Mouse (Mus musculus): ENCODE data around the gene Tdrd6. TPM values are rescaled to one million over a fixed set of nuclear protein-coding genes. Genes with fewer than 3 reads are reported as not detected.

Tdrd6 gene
- polyA plus RNA-seq, 1 experiment = not detected

GRCm38 (mm10) chr17:43622076-43622475, 8.0 kb downstream of the Tdrd6 start:
- H3K36me3 ChIP-seq (replicated peaks; ENCODE audit: low read length) = no peaks in the 10 kb centered on the region
- peaks cover 25% of the 10 kb centered on the region for H3K9me3 ChIP-seq
- no peak overlapping the region for H3K4me3 ChIP-seq (replicated peaks)
- H3K4me1 ChIP-seq = no peaks in the 10 kb centered on the region
- TF ChIP-seq FLI1 (IDR thresholded peaks at IDR 0.05; ENCODE audit: low read length) (no peak), GATA1 (IDR thresholded peaks at IDR 0.05; ENCODE audit: borderline replicate concordance, low read length) (no peak)
- no peaks in the 10 kb centered on the region for H3K27me3 ChIP-seq (replicated peaks)

GRCm38 (mm10) chr17:43619156-43619555, 10.9 kb downstream of the Tdrd6 start:
- Histone ChIP-seq H3K27me3 (replicated peaks) (no peaks in the 10 kb centered on the region), H3K9me3 (peaks cover 5% of the 10 kb centered on the region; the same call in 1 of the 2 replicates), H3K4me1 (no peaks in the 10 kb centered on the region), H3K4me3 (replicated peaks) (no peak overlapping the region), H3K36me3 (replicated peaks; ENCODE audit: low read length) (no peaks in the 10 kb centered on the region)
- TF ChIP-seq FLI1 (IDR thresholded peaks at IDR 0.05; ENCODE audit: low read length) (no peak), GATA1 (IDR thresholded peaks at IDR 0.05; ENCODE audit: borderline replicate concordance, low read length) (no peak)

DNA sequence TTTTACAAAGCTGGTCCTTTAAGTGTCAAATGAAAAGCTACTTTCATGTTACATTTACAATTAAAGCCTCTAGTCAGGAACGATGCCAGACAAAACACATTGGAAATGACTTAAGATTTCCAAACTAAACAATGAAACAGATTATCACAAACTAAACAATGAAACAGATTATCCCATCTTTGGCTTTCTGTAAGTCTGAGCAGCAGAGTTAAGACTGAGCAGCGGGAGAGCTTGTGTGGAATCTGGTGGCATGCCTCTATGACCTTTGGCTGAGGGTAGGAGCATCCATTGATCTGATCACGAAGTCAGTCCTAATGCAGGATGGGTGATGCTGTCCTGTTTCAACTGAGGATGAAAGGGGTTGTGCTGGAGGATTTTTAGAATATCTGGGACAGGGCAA, 17.9 kb downstream of the Tdrd6 start:
- Histone ChIP-seq H3K4me1 (no peaks in the 10 kb centered on the region), H3K9me3 (no peaks in the 10 kb centered on the region), H3K27me3 (replicated peaks) (peaks cover 3% of the 10 kb centered on the region), H3K36me3 (replicated peaks; ENCODE audit: low read length) (no peaks in the 10 kb centered on the region), H3K4me3 (replicated peaks) (no peak overlapping the region)
- TF ChIP-seq GATA1 (IDR thresholded peaks at IDR 0.05; ENCODE audit: borderline replicate concordance, low read length) (no peak), FLI1 (IDR thresholded peaks at IDR 0.05; ENCODE audit: low read length) (no peak)

- Histone ChIP-seq H3K36me3 (replicated peaks; ENCODE audit: low read length) (no peaks in the 10 kb centered on the region), H3K4me3 (replicated peaks) (no peak overlapping the region), H3K27me3 (replicated peaks) (peaks cover 3% of the 10 kb centered on the region), H3K9me3 (no peaks in the 10 kb centered on the region), H3K4me1 (no peaks in the 10 kb centered on the region)
- no peak for TF ChIP-seq GATA1 (IDR thresholded peaks at IDR 0.05; ENCODE audit: borderline replicate concordance, low read length)
- TF ChIP-seq FLI1 (IDR thresholded peaks at IDR 0.05; ENCODE audit: low read length) = no peak
Measured at GRCm38 (mm10) chr17:43611586-43611985, 18.5 kb downstream of the Tdrd6 start.

GRCm38 (mm10) chr17:43606704-43607103, 23.4 kb downstream of the Tdrd6 start:
- TF ChIP-seq GATA1 (IDR thresholded peaks at IDR 0.05; ENCODE audit: borderline replicate concordance, low read length) (no peak), FLI1 (IDR thresholded peaks at IDR 0.05; ENCODE audit: low read length) (no peak)
- Histone ChIP-seq H3K9me3 (no peaks in the 10 kb centered on the region), H3K4me1 (no peaks in the 10 kb centered on the region), H3K4me3 (replicated peaks) (no peak overlapping the region), H3K36me3 (replicated peaks; ENCODE audit: low read length) (no peaks in the 10 kb centered on the region), H3K27me3 (replicated peaks) (peaks cover 3% of the 10 kb centered on the region)

DNA sequence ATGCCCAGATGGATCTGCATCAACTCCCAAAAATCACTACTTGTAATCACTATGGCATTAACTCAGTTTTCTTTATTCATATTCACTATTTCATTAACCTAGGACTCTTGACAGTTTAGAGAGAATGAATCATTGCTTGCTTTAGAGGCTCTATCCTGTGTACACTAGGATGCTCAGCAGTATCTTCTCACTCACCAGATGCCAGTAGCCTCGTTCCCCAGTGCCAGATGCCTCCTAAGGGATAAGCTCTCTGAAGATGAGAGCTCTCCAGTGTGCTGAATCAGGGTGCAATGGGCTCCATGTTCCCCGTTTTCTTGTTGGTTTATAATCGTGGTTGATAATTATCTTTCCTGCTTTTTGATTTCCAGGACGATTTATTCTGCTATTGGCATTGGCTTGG, 31.4 kb downstream of the Tdrd6 start:
- TF ChIP-seq GATA1 (IDR thresholded peaks at IDR 0.05; ENCODE audit: borderline replicate concordance, low read length) (no peak), FLI1 (IDR thresholded peaks at IDR 0.05; ENCODE audit: low read length) (no peak)
- H3K4me3 ChIP-seq (replicated peaks) = no peak overlapping the region
- no peaks in the 10 kb centered on the region for H3K27me3 ChIP-seq (replicated peaks)
- H3K4me1 ChIP-seq = no peaks in the 10 kb centered on the region
- H3K36me3 ChIP-seq (replicated peaks; ENCODE audit: low read length) = no peaks in the 10 kb centered on the region
- peaks cover 12% of the 10 kb centered on the region for H3K9me3 ChIP-seq

DNA sequence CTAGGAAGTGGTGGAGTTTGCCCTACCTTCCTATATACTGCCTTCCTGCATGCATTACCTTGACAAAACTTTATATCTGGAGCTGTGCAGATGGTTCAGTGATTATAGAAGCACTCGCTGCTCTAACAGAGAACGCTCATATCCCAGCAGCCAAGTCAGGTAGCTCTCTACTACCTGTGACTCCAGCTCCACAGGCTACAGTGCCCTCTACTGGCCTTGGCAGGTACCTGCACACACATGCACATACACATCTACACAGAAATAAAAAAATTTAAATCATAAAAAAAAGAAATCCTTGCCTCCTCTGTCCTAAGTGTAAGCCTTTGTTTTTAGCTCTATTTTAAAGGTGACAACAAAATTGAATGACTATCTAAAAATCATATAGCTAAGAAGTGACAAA, 32.4 kb downstream of the Tdrd6 start:
- H3K9me3 ChIP-seq = peaks cover 12% of the 10 kb centered on the region
- no peaks in the 10 kb centered on the region for H3K27me3 ChIP-seq (replicated peaks)
- H3K36me3 ChIP-seq (replicated peaks; ENCODE audit: low read length) = no peaks in the 10 kb centered on the region
- no peaks in the 10 kb centered on the region for H3K4me1 ChIP-seq
- H3K4me3 ChIP-seq (replicated peaks) = no peak overlapping the region
- TF ChIP-seq FLI1 (IDR thresholded peaks at IDR 0.05; ENCODE audit: low read length) (no peak), GATA1 (IDR thresholded peaks at IDR 0.05; ENCODE audit: borderline replicate concordance, low read length) (no peak)

DNA sequence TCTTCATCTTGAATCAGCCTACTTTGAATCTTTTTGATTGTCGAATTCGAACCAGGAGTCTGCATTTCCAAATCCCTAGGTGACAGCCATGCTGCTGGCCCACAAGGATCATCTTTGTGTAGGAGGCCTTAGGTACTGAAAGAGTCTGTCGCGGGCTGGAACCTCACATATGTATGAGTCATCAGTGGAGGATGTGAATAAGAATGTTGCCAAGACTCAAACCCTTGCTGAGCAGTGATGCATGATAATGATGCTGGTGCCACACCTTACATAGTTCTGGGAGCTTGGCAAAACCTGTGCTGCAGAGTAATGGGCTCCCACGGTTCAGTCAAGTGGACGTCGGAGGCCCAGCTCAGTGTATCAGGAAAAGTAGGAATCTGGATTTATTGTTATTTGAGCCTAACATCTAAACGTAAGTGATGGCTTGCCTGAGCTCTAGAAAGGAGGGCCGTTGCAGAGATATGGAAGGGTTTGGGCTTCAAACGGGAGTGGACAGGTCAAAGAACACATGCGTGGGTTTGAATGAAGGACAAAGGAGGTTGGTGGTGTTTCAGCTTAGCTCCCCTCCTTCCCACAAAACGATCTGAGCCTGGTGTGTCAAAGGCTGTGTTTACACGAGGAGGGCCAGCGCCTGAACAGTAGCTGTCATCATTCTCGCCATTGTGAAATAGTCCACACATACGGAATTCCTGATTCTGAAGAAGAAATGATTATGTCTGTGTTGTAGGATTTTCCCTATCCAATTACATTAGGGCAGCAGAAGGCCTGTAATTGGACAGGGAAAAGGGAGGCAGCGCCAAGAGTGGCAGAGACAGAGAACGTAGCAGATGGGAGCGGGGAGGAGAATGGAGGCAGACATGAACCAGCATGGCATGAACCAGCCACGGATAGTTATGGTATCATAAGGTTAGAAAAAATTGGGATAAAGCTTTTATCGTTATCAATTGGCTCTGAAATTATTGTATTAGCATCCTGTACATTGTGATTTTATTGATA, 37.5 kb downstream of the Tdrd6 start:
- Histone ChIP-seq H3K4me3 (replicated peaks) (no peak overlapping the region), H3K9me3 (peaks cover 12% of the 10 kb centered on the region), H3K27me3 (replicated peaks) (no peaks in the 10 kb centered on the region), H3K36me3 (replicated peaks; ENCODE audit: low read length) (no peaks in the 10 kb centered on the region), H3K4me1 (no peaks in the 10 kb centered on the region)
- TF ChIP-seq FLI1 (IDR thresholded peaks at IDR 0.05; ENCODE audit: low read length) (no peak), GATA1 (IDR thresholded peaks at IDR 0.05; ENCODE audit: borderline replicate concordance, low read length) (no peak)

- Histone ChIP-seq H3K27me3 (replicated peaks) (no peaks in the 10 kb centered on the region), H3K9me3 (0 out of 2 replicates have a peak, but pooled peaks cover 5% of the 10 kb centered on the region)
- no peak for TF ChIP-seq GATA1 (IDR thresholded peaks at IDR 0.05; ENCODE audit: borderline replicate concordance, low read length)
- TF ChIP-seq FLI1 (IDR thresholded peaks at IDR 0.05; ENCODE audit: low read length) = no peak
Measured at GRCm38 (mm10) chr17:43590531-43590930, 39.6 kb downstream of the Tdrd6 start.

GRCm38 (mm10) chr17:43589750-43590149, 40.3 kb downstream of the Tdrd6 start:
- no peaks in the 10 kb centered on the region for H3K27me3 ChIP-seq (replicated peaks)
- H3K4me3 ChIP-seq (replicated peaks) = no peak overlapping the region
- H3K4me1 ChIP-seq = no peaks in the 10 kb centered on the region
- TF ChIP-seq FLI1 (IDR thresholded peaks at IDR 0.05; ENCODE audit: low read length) (no peak), GATA1 (IDR thresholded peaks at IDR 0.05; ENCODE audit: borderline replicate concordance, low read length) (no peak)
- H3K9me3 ChIP-seq = 0 out of 2 replicates have a peak, but pooled peaks cover 5% of the 10 kb centered on the region
- no peaks in the 10 kb centered on the region for H3K36me3 ChIP-seq (replicated peaks; ENCODE audit: low read length)

More at GRCm38 (mm10) chr17:43590531-43590930, 39.6 kb downstream of the Tdrd6 start:
- Histone ChIP-seq H3K4me3 (replicated peaks) (no peak overlapping the region), H3K4me1 (no peaks in the 10 kb centered on the region), H3K36me3 (replicated peaks; ENCODE audit: low read length) (no peaks in the 10 kb centered on the region)

Data from megakaryocyte, embryonic 14.5 days (primary cell).